1 mouse cellular context compared by ENCODE assay signal in the genomic region with DNA sequence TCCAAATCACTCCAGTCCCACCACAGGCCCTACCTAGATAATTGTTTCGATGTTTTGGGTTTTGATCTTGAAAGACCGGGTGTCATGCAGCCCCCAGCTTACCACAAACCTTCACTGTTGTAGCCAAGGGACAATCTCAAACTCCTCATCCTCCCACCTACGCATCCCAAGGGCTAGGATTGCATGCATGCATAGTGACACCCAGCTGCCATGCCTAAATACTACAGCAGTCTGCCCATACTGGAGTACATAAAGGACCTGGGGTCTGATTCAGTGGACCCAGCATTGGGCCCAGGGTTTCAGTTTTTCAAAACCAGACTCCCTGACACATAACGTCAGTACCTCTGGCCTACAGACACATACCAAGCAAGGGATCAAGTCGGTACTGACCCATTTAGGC.
TF ChIP-seq lines count a peak whose summit lies in the region.

No protein-coding gene starts in this region.

TF ChIP-seq in CH12.LX, 34 proteins besides CTCF, POLR2A, EP300 and RAD21:
- TF ChIP-seq MYC (IDR thresholded peaks at IDR 0.05; ENCODE audit: low read depth, low read length) (no peak), GABPA (IDR thresholded peaks at IDR 0.05; ENCODE audit: insufficient replicate concordance, low read depth, low read length) (no peak), NRF1 (IDR thresholded peaks at IDR 0.05; ENCODE audit: low read depth, low read length) (no peak), CHD2 (IDR thresholded peaks at IDR 0.05; ENCODE audit: low read length) (no peak), BHLHE40 (IDR thresholded peaks at IDR 0.05; ENCODE audit: low read depth, low read length) (no peak), SIN3A (IDR thresholded peaks at IDR 0.05; ENCODE audit: low read length) (no peak), E2F4 (IDR thresholded peaks at IDR 0.05; ENCODE audit: insufficient replicate concordance, low read depth, low read length) (no peak), ZMIZ1 (IDR thresholded peaks at IDR 0.05; ENCODE audit: low read depth, low read length) (no peak), TBP (conservative IDR thresholded peaks at IDR 0.05; ENCODE audit: low read depth, low read length) (no peak), RCOR1 (conservative IDR thresholded peaks at IDR 0.05; ENCODE audit: low read depth, low read length) (no peak), IRF4 (IDR thresholded peaks at IDR 0.05; ENCODE audit: low read depth, low read length) (no peak), MAX (IDR thresholded peaks at IDR 0.05; ENCODE audit: low read length) (no peak), PAX5 (IDR thresholded peaks at IDR 0.05; ENCODE audit: low read length) (no peak), UBTF (IDR thresholded peaks at IDR 0.05; ENCODE audit: low read depth, low read length) (no peak)
